Mouse (Mus musculus) heart, embryonic 10.5 days (tissue): ENCODE data around the gene Cox15. TPM values are rescaled to one million over a fixed set of nuclear protein-coding genes. Genes with fewer than 3 reads are reported as not detected.

Experiments used
- DNase-seq: peaks from one replicate; pipeline ENCODE4 v3.0.0-alpha.2; 2017; ENCODE audit warnings: low spot score
- H3K27ac ChIP-seq: fragments of 300-500 bp; sonication (generic); 2 replicates; pipeline ENCODE4 v1.5.1; 2016; ENCODE audit warnings: mild to moderate bottlenecking
- H3K27me3 ChIP-seq: fragments of 300-500 bp; sonication (generic); 2 replicates; pipeline ENCODE4 v1.6.1; 2016; ENCODE audit warnings: mild to moderate bottlenecking; ENCODE audit not compliant: poor library complexity, insufficient read depth, severe bottlenecking
- H3K36me3 ChIP-seq: fragments of 300-500 bp; sonication (generic); 2 replicates; pipeline ENCODE4 v1.6.1; 2016; ENCODE audit warnings: mild to moderate bottlenecking, moderate library complexity
- H3K4me1 ChIP-seq: fragments of 300-500 bp; sonication (generic); 2 replicates; pipeline ENCODE4 v1.6.1; 2016; ENCODE audit warnings: mild to moderate bottlenecking
- H3K4me3 ChIP-seq: fragments of 300-500 bp; sonication (generic); 2 replicates; pipeline ENCODE4 v1.5.1; 2016; ENCODE audit warnings: mild to moderate bottlenecking, moderate library complexity
- H3K9me3 ChIP-seq: fragments of 300-500 bp; sonication (generic); 2 replicates; pipeline ENCODE4 v1.6.1; 2016; ENCODE audit warnings: mild to moderate bottlenecking, moderate library complexity
- WGBS: fragments of 180-500 bp; shearing (Covaris S2); methylation state at CpG from one replicate; pipeline ENCODE4 v1.1.7; 2016; 5-methylcytosine and 5-hydroxymethylcytosine counted together
- polyA plus RNA-seq: library from polyadenylated mRNA; unstranded; fragments of >200 nt; fragmentation: Nextera tagmentation; extraction: Ambion mirVana; gene quantifications from 2 replicates; pipeline ENCODE4 v1.2.1, GENCODE M21; 2016

The Cox15 gene
- polyA plus RNA-seq, 1 experiment from 2014 or later = 17.5 TPM

- WGBS = under 1% methylated on average over 60 of the region's 60 CpGs
- Histone ChIP-seq H3K4me1 (peaks cover 15% of the 10 kb centered on the region), H3K27ac (peak within 1 kb of the TSS; percentile 70), H3K27me3 (peaks cover 6% of the 10 kb centered on the region; the same call in 1 of the 2 replicates), H3K9me3 (0 out of 2 replicates have a peak, but pooled peaks cover 2% of the 10 kb centered on the region), H3K4me3 (peak within 1 kb of the TSS; percentile 77), H3K36me3 (peaks cover 12% of the 10 kb centered on the region)
- peak; percentile 99 for DNase-seq
Observed at GRCm38 (mm10) chr19:43689419-43690246, 63.2 kb downstream of the Cox15 start, which contains the start of gene Entpd7. Gene Entpd7 (plus strand): TSS chr19:43689672.

Other genes with a start within 250 kb of the Cox15 start
- gene Got1, start 228.4 kb downstream of the Cox15 start, polyA plus RNA-seq = 119 and 176 TPM in 2 replicates
- gene Nkx2-3, start 140.7 kb downstream of the Cox15 start, polyA plus RNA-seq = 0.55 and 2.4 TPM in 2 replicates
- gene Slc25a28, start 78.1 kb downstream of the Cox15 start, polyA plus RNA-seq = 9.2 and 13.7 TPM in 2 replicates
- 7.7 and 7.9 TPM in 2 replicates for gene Entpd7, start 63.3 kb downstream of the Cox15 start, polyA plus RNA-seq
- gene Cutc, start within 50 bp of the Cox15 start, polyA plus RNA-seq = 10.1 and 14.9 TPM in 2 replicates
- gene Abcc2, start 29.2 kb upstream of the Cox15 start, polyA plus RNA-seq = 0.05 and 0.31 TPM in 2 replicates
- gene Dnmbp, start 187.2 kb upstream of the Cox15 start, polyA plus RNA-seq = 11.9 and 15.1 TPM in 2 replicates
- gene Cpn1, start 233.6 kb upstream of the Cox15 start, polyA plus RNA-seq = 0.80 and 12.9 TPM in 2 replicates